In genomic region chr16:70568341-70569265, GRCm38 (mm10) we compare ENCODE assay signal across 8 mouse cellular contexts.
DNase-seq lines count a peak whose midpoint lies in the region; ATAC-seq and TF ChIP-seq lines count a peak whose summit lies in the region.

No protein-coding gene starts in this region.

- H3K4me3 ChIP-seq in forebrain, embryonic 13.5 days: no peak overlapping the region
- H3K4me3 ChIP-seq in hindbrain, embryonic 16.5 days (ENCODE audit: low read length): 0 out of 2 replicates have a peak overlapping the region, but pooled peaks have one; percentile 0
- H3K4me3 ChIP-seq in left cerebral cortex, adult 2 months: peak overlapping the region; percentile 41
- H3K4me3 ChIP-seq in midbrain, embryonic 15.5 days: peak overlapping the region; percentile 18; the same call in 1 of the 2 replicates

- 0 out of 2 replicates have a peak, but pooled peaks cover 4% of the 10 kb centered on the region for H3K4me1 ChIP-seq in forebrain, embryonic 13.5 days
- no peaks in the 10 kb centered on the region for H3K4me1 ChIP-seq in hindbrain, embryonic 16.5 days (ENCODE audit: control insufficient read depth, insufficient read depth, low read depth, low read length)
- H3K4me1 ChIP-seq in midbrain, embryonic 15.5 days: no peaks in the 10 kb centered on the region

- peak; percentile 61; the same call in 1 of the 2 replicates for TF ChIP-seq CTCF in brain, embryonic 14.5 days (IDR thresholded peaks at IDR 0.05; ENCODE audit: borderline replicate concordance, extremely low read depth, insufficient read depth, insufficient read length)
- TF ChIP-seq CTCF in left cerebral cortex, adult 2 months (IDR thresholded peaks at IDR 0.05): peak; percentile 80

- peak; percentile 24 to 33 for DNase-seq in kidney, adult 8-10 months
- DNase-seq in kidney, adult 18-20 months: no peak
- peak; percentile 90 for DNase-seq in brain, embryonic 14.5 days (ENCODE audit: low read depth)
- peak; percentile 57 to 61 for DNase-seq in left cerebral cortex, adult 2 months (ENCODE audit: extremely low spot score in 1 of 2, low spot score in 2 of 2)

- no peak for TF ChIP-seq POLR2A in brain, embryonic 14.5 days (IDR thresholded peaks at IDR 0.05; ENCODE audit: borderline replicate concordance, extremely low read depth, insufficient read depth, insufficient read length, poor library complexity, severe bottlenecking)

- intact Hi-C loops in left cerebral cortex, adult 2 months (cut with DNase I): loop anchor here (5.0 to 10.0 kb wide), 3 partner anchors 299 to 494 kb away; no protein-coding TSS in a partner anchor

- 57% methylated on average over 23 of the region's 23 CpGs for WGBS in forebrain, embryonic 13.5 days
- WGBS in hindbrain, embryonic 16.5 days: 55% methylated on average over 23 of the region's 23 CpGs
- WGBS in midbrain, embryonic 15.5 days: 50% methylated on average over 23 of the region's 23 CpGs

- H3K9ac ChIP-seq in forebrain, embryonic 13.5 days: no peak overlapping the region
- no peak overlapping the region for H3K9ac ChIP-seq in hindbrain, embryonic 16.5 days (ENCODE audit: low read depth, low read length)
- H3K9ac ChIP-seq in midbrain, embryonic 15.5 days: no peak overlapping the region

- H3K27ac ChIP-seq in forebrain, embryonic 13.5 days: no peak overlapping the region
- H3K27ac ChIP-seq in hindbrain, embryonic 16.5 days (ENCODE audit: low read depth, low read length): no peak overlapping the region
- no peak overlapping the region for H3K27ac ChIP-seq in left cerebral cortex, adult 2 months
- no peak overlapping the region for H3K27ac ChIP-seq in midbrain, embryonic 15.5 days

- peak overlapping the region; percentile 27; the same call in 1 of the 2 replicates for H3K4me2 ChIP-seq in forebrain, embryonic 13.5 days
- 0 out of 2 replicates have a peak overlapping the region, but pooled peaks have one; percentile 16 for H3K4me2 ChIP-seq in hindbrain, embryonic 16.5 days (ENCODE audit: low read length)
- H3K4me2 ChIP-seq in midbrain, embryonic 15.5 days: peak overlapping the region; percentile 35

- H3K27me3 ChIP-seq in forebrain, embryonic 13.5 days: no peaks in the 10 kb centered on the region
- no peaks in the 10 kb centered on the region for H3K27me3 ChIP-seq in hindbrain, embryonic 16.5 days (replicated peaks; ENCODE audit: control insufficient read depth, insufficient read depth, low read length)
- no peaks in the 10 kb centered on the region for H3K27me3 ChIP-seq in midbrain, embryonic 15.5 days (replicated peaks)

- no peaks in the 10 kb centered on the region for H3K36me3 ChIP-seq in forebrain, embryonic 13.5 days (ENCODE audit: poor library complexity, severe bottlenecking)
- no peaks in the 10 kb centered on the region for H3K36me3 ChIP-seq in hindbrain, embryonic 16.5 days (ENCODE audit: control insufficient read depth, insufficient read depth, low read length)
- no peaks in the 10 kb centered on the region for H3K36me3 ChIP-seq in midbrain, embryonic 15.5 days (replicated peaks)

- peak; percentile 84 for ATAC-seq in forebrain, embryonic 13.5 days
- peak; percentile 80 for ATAC-seq in hindbrain, embryonic 16.5 days
- ATAC-seq in midbrain, embryonic 15.5 days (replicated peaks): peak; percentile 76
- ATAC-seq in erythroblast, adult 5-6 weeks (replicated peaks; ENCODE audit: low FRiP score, poor library complexity, severe bottlenecking): no peak

- no peaks in the 10 kb centered on the region for H3K9me3 ChIP-seq in forebrain, embryonic 13.5 days (replicated peaks)
- no peaks in the 10 kb centered on the region for H3K9me3 ChIP-seq in hindbrain, embryonic 16.5 days (ENCODE audit: control insufficient read depth, low read length)
- no peaks in the 10 kb centered on the region for H3K9me3 ChIP-seq in midbrain, embryonic 15.5 days
